Mouse (Mus musculus) urinary bladder, postnatal 14 days (tissue): ENCODE data around the gene Zik1.

ENCODE experiments used
- DNase-seq: peaks from one replicate; pipeline ENCODE4 v3.0.0; 2021; ENCODE audit warnings: low spot score

The Zik1 gene

GRCm38 (mm10) chr7:10494786-10495521 is at the start of gene Zik1:
Zik1 (minus strand) TSS chr7:10495394.
- DNase-seq, result peak; percentile 57

- no peak for DNase-seq
Observed at GRCm38 (mm10) chr7:10495578-10495977, 384 bp upstream of the Zik1 start.

- DNase-seq, result no peak
Observed at GRCm38 (mm10) chr7:10480588-10481233, 14.5 kb downstream of the Zik1 start.

GRCm38 (mm10) chr7:10479813-10480212 is 15.4 kb downstream of the Zik1 start:
- DNase-seq, result no peak

GRCm38 (mm10) chr7:10458166-10458565 is 37.0 kb downstream of the Zik1 start:
- no peak for DNase-seq

GRCm38 (mm10) chr7:10443031-10443430 is 52.2 kb downstream of the Zik1 start, which contains the start of gene Vmn1r67:
Vmn1r67 (plus strand) TSS chr7:10443331.
- no peak for DNase-seq
